Mouse (Mus musculus) activated CD4-positive, CD25-positive, alpha-beta regulatory T cell (primary cell): ENCODE measurements around the gene Ints14. TPM values are rescaled to one million over a fixed set of nuclear protein-coding genes. Genes with fewer than 3 reads are reported as not detected.

ENCODE experiments used
- polyA plus RNA-seq, 2 experiments: library from polyadenylated mRNA; unstranded; fragments of 100-300 nt; shearing (Covaris generic); gene quantifications; one replicate each; pipeline ENCODE4 v1.2.1; 2017

The Ints14 gene
- polyA plus RNA-seq: 10 to 100 TPM; 37.4 to 43.2 TPM

GRCm38 (mm10) chr9:64960117-64960977 is at the start of gene Ints14:
Gene Ints14, plus strand, starts transcription at chr9:64960905.

GRCm38 (mm10) chr9:64951161-64951657 is 9.5 kb upstream of the Ints14 start, which contains the start of gene Slc24a1:
Gene Slc24a1, minus strand, starts transcription at chr9:64951607.

GRCm38 (mm10) chr9:65020991-65021886 is 60.5 kb downstream of the Ints14 start, which contains the start of gene Hacd3:
Gene Hacd3, minus strand, starts transcription at chr9:65021693.

GRCm38 (mm10) chr9:65032269-65033108 is 71.8 kb downstream of the Ints14 start, which contains the start of gene Dpp8:
Gene Dpp8, plus strand, starts transcription at chr9:65032414.

Other genes with a start within 250 kb of the Ints14 start
- 100 to 1,000 TPM; 333 to 404 TPM for gene Rab11a, start 223.1 kb upstream of the Ints14 start, polyA plus RNA-seq
- gene Dennd4a, start 149.6 kb upstream of the Ints14 start, polyA plus RNA-seq: 10 to 100 TPM; 18.6 to 26.5 TPM
- under 1 TPM; 0.05 to 0.12 TPM for gene Slc24a1, start 9.3 kb upstream of the Ints14 start, polyA plus RNA-seq
- 100 to 1,000 TPM in 1 of 2 experiments, 10 to 100 TPM in 1; 94.6 to 128 TPM for gene Hacd3, start 60.8 kb downstream of the Ints14 start, polyA plus RNA-seq
- gene Dpp8, start 71.5 kb downstream of the Ints14 start, polyA plus RNA-seq: 10 to 100 TPM; 55.1 to 71.1 TPM
- gene Igdcc4, start 140.6 kb downstream of the Ints14 start, polyA plus RNA-seq: under 1 TPM in 1 of 2 experiments, not detected in 1; 0.68 TPM
- gene Igdcc3, start 180.3 kb downstream of the Ints14 start, polyA plus RNA-seq: under 1 TPM in 1 of 2 experiments, not detected in 1; 0.07 TPM
- 1 to 10 TPM; 7.8 to 9.6 TPM for gene Parp16, start 234.4 kb downstream of the Ints14 start, polyA plus RNA-seq